Mouse (Mus musculus) heart, postnatal 0 days (tissue): ENCODE measurements at regions not wholly inside any gene's neighbourhood (a gene's known extent, or its start where the extent isn't known, plus 50 kb on each side); places are given as distances from the start of the nearest gene placed in this dataset.

Source experiments
- CTCF ChIP-seq: IDR thresholded peaks from 2 replicates; pipeline ENCODE4 v1.5.1; 2016; ENCODE audit warnings: antibody characterized with exemption, control low read depth, low read depth
- EP300 ChIP-seq: IDR thresholded peaks from 2 replicates; pipeline ENCODE4 v1.6.1; 2016; ENCODE audit warnings: antibody characterized with exemption, low read depth

DNA sequence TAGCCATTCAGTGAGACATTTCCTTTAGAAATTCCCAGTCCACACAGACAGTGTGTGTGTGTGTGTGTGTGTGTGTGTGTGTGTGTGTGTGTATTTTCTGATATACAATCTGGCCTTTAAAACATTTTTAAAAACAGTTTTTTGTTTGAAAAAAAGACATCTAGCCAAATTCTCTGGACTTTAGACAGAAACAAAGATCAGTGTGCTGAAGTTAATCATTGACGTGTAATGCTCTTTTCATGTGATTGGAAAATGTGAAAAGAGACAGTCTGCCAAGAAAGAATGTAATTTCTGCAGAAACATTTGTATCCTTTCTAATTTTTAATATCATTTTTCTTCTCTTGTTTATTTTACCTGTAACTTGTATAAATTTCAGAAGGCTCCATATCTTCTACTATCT lies 127.7 kb upstream of the Klf12 start:
- TF ChIP-seq CTCF: no peak
- TF ChIP-seq EP300: no peak
